Mouse (Mus musculus): ENCODE data around the gene Tmem198.

Gene Tmem198

GRCm38 (mm10) chr1:75455948-75456347 is 23.4 kb upstream of the Tmem198 start:
- no peak for DNase-seq

DNA sequence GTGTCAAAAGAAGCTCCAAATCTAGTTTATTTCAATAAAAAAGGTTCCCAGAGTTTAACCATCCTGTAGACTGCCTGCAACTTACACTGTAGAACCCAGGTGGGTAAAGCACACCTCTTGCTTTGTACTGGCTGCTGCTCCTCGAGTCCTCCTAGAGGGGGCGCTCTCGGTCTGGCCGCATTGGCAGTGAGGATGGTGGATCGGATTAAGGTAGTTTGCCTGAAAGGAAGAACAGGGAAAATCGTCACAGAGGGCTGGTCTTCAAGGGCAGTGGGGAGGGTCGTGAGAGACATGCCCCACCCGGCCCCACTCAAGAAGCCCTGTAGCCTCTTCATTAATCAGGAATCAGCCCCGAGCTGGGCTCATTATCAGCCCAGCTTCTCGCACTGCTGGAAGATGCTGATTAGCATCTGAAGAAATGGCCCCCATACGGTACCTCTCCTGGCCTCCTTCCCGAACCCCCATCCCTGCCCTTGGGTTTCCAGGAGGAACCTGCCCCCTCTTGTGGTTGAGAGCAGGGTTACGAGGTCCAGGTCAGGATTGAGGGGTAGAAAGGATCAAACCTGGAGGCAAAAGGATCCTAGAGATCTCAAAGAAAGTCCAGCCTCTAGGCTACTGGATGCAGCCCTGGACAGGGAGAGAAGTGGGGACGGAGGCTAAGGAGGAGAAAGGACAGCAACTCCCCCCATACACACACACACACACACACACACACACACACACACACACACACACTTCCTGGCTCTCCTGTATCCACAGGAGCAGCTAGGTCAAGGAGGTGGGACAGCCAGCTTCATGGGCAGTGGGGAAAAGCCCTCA is 22.4 kb upstream of the Tmem198 start:
- no peak for DNase-seq

DNA sequence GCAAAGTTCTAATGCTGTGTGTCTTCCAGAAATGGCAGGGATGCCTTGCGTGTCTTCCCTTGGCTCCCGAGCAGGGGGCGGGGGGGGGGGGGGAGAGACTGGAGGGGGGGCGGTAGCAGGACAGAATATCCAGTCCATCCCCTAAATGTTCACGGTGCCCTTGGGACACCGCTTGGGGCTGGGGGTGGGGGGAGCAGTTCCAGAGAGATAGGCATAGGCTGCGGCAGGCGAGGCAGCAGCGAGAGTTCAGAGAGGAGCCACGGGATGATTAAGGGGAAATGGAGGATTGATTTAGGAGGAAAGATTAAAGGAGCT is 21.7 kb upstream of the Tmem198 start:
- DNase-seq: no peak

DNA sequence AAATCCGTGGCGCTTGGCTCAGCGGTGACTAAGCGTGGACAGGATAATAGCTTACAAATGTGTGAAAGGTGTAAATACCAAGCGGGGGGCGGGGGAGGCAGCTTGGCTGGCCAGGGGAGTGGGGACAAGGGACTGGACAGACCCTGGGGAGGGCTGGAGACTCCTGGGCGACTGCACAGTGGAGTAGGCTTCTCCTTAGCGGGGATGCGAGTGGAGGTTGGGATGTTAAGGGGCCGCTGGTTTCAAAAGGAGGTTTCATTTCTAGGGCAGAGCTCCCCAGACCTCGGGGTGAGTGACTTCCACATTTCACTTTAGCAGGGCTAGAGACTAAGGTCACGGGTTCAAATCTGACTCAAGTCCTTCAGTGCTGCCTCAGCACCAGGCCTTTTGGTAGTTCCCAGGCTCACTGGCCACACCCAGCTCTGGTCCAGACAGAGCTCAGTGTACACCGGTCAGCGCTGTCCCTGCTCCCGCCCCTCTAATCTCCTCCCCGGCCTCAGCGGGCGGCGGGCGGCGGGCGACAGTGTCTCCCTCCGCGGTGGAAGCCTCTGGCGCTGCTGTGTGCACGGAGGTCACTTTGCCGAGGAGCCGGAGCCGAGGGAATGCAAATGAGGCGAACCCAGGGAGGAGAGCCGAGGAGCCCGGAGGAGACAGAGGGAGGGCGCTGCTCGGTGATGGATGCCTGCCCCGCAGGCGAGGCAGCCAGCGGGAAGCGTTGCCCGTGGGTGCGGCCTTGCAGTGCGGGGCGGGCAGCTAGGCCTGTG is 21.1 kb upstream of the Tmem198 start:
- peak; percentile 61 for DNase-seq

- DNase-seq: peak; percentile 48
Measured at GRCm38 (mm10) chr1:75458789-75459684, 20.3 kb upstream of the Tmem198 start.

- no peak for DNase-seq
Measured at GRCm38 (mm10) chr1:75460297-75460696, 19.0 kb upstream of the Tmem198 start.

DNA sequence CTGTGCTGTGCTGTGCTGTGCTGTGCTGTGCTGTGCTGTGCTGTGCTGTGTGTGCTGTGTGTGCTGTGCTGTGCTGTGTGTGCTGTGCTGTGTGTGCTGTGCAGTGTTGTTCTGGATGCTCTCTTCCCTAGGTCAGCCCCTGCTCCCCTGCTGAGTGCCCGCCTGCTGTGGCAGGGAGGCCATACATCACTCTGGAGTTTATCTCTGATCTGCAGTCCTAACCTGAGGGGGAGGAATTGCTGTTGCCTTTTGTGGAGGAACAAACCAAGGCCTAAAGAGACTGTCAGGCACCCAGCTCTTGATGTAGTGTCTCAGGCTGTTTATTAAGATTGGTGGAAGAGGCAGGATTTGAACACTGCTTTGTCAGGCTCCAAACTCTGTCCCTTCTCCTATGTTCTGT is 16.7 kb upstream of the Tmem198 start:
- DNase-seq: no peak

- DNase-seq: no peak
Measured at GRCm38 (mm10) chr1:75463652-75464204, 15.6 kb upstream of the Tmem198 start.

- peak; percentile 86 for DNase-seq
Measured at GRCm38 (mm10) chr1:75467215-75467927, 12.0 kb upstream of the Tmem198 start.

DNA sequence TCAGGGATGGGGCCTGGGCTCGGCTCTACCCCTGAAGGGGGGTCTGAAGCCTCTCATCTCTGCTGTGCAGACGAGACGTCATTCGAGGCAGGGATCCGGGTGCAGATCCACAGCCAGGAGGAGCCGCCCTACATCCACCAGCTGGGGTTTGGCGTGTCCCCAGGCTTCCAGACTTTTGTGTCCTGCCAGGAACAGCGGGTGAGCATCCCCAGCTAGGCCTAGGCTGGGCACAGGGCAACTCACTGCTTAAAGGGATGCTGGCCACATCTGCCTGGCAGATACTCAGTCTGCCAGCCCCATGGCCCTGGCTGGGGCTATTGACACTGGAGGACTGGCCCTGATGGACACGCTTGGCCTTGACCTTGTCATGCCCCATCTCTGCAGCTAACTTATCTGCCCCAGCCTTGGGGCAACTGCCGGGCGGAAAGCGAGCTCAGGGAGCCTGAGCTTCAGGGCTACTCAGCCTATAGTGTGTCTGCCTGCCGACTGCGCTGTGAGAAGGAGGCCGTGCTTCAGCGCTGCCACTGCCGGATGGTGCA is 10.0 kb upstream of the Tmem198 start:
- no peak for DNase-seq

- no peak for DNase-seq
Measured at GRCm38 (mm10) chr1:75476441-75476840, 2.9 kb upstream of the Tmem198 start.

DNA sequence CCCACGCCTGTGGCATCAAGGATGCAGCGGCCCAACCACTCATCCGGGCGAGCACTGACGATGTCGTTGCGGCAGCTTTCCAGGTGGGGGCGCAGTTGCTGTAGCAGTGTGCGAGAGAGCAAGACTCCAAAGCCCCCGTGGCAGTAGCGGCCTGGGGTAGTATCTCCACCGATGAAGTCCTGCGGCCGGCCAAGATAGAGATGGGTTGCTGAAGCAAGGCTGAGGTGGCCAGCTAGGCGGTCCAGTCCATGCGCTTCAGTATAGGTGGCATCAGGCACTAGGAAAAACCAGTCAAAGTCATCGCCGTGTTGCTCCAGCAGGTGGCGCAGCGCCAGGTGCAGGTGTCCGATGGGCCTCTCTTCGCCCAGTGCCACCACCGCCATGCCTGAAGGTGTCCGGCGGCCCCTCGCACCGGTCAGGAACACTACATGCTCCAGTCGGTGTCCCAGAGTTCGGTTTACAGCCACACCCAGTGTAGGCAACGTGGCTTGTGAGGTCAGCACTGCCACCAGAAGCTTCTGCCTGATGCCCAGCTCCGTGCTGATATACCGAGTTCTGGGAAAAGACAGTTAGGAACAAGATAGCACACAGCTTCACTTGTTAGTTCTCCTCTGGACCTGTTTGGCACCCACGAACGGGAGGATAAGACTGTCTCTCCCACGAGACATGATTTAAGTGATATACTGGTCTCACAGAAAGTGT is 1.9 kb upstream of the Tmem198 start:
- DNase-seq: peak; percentile 91

- DNase-seq: no peak
Measured at GRCm38 (mm10) chr1:75477966-75478290, 1.4 kb upstream of the Tmem198 start.

DNA sequence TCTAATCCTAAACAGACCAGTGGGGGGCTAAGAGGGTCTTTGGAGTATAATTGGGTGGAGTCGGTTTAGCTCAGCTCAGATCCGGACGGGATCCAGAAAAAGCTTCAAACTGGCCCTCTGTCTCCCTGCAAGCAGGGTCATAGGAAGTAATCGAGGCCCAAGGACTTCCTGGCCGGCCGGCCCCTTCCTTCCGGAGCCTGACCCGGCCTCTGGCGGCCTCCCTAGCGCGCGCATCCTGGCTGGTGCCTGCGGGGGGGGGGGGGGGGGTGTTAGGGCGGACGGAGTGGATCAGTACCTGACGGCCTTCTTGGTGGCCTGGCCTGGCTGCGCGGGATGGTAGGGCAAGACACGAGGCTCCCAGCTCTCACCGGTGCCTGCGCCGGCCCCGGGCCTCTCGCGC is 835 bp upstream of the Tmem198 start:
- DNase-seq: peak; percentile 77

DNA sequence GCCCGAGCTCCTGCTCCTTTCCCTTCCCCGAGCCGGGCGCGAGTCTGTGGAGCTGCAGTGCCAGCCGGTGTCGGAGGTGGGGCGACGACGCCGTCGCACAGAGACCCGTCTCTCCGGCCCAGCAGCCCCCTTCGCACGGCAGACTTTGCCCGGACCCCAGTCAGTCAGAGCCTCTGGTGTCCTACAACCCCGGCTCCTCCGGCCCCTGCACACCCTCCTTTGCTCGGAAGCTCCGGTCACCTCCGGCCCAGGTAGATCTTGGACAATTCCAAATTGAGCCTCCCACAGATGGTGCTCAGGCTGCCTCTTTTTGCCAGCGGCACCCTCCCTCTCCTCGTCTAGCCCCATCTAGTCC is 280 bp downstream of the Tmem198 start:
- no peak for DNase-seq

- no peak for DNase-seq
Measured at GRCm38 (mm10) chr1:75480036-75480435, 704 bp downstream of the Tmem198 start.

GRCm38 (mm10) chr1:75480735-75481134 is 1.4 kb downstream of the Tmem198 start:
- DNase-seq: no peak

- DNase-seq: peak; percentile 63
Measured at GRCm38 (mm10) chr1:75486561-75486960, 7.2 kb downstream of the Tmem198 start.

GRCm38 (mm10) chr1:75487040-75487404 is 7.7 kb downstream of the Tmem198 start:
- no peak for DNase-seq

DNA sequence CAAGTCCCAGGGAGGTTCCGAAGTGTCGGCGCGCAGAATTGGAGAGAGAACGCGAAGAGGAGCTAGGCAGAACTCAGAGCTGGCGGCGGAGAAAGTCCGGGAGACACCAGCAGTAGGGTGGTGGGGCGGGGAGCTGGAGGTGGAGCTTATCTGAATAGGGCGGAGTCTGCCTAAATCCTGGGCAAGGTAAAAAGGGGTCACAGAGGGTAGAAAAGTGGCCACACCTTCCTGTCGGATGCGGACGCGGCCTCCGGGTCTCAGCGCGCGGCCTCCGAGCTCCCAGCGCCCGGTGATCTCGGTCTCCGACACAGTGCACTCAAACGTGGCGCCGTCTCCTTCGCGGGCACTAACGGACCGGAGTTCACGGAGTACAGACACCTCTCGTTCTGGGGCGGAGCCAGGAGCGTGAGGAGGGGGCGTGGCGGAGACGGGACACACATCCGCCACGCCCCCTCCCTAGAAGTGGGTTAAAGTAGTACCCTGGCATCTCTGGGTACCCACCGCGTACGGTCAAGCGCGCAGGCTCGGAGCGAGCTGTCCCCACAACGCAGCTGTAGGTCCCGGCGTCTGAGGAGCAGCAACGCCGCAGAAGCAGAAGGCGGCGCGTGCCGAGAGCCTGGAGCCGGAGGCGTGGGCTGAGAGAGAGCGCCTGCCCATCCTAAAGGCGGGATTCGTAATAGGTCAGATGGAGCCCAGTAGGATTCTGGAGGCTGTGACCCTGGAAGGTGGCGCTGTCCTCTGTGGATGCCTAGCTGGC is 8.3 kb downstream of the Tmem198 start:
- peak; percentile 89 for DNase-seq

Measured in kidney, postnatal 14 days (tissue).